Mouse (Mus musculus) limb, embryonic 14.5 days (tissue): ENCODE data around the gene Tcf7. TPM values are rescaled to one million over a fixed set of nuclear protein-coding genes. Genes with fewer than 3 reads are reported as not detected.

ENCODE experiments used
- ATAC-seq: fragments of 200-750 bp; cut with Nextera tagmentation; 2 replicates; pipeline ENCODE4 v1.8.0; 2017; ENCODE audit warnings: low read depth, moderate number of reproducible peaks, moderate TSS enrichment; ENCODE audit not compliant: low FRiP score
- DNase-seq: peaks from one replicate; pipeline ENCODE4 v3.0.0-alpha.2; 2015; ENCODE audit warnings: low spot score
- H3K27ac ChIP-seq: fragments of 300-500 bp; sonication (generic); replicated peaks from 2 replicates; pipeline ENCODE4 v1.5.1; 2014; ENCODE audit warnings: low read depth, mild to moderate bottlenecking, low read length, moderate library complexity, mixed read lengths
- H3K27me3 ChIP-seq: fragments of 300-500 bp; sonication (generic); 2 replicates; pipeline ENCODE4 v1.6.1; 2014; ENCODE audit warnings: low read length, mixed read lengths; ENCODE audit not compliant: control insufficient read depth, insufficient read depth
- H3K36me3 ChIP-seq: fragments of 300-500 bp; sonication (generic); 2 replicates; pipeline ENCODE4 v1.6.1; 2014; ENCODE audit warnings: mild to moderate bottlenecking, low read length, moderate library complexity, mixed read lengths; ENCODE audit not compliant: control insufficient read depth, insufficient read depth
- H3K4me1 ChIP-seq: fragments of 300-500 bp; sonication (generic); 2 replicates; pipeline ENCODE4 v1.6.1; 2014; ENCODE audit warnings: antibody characterized with exemption, low read length, mixed read lengths; ENCODE audit not compliant: control insufficient read depth, insufficient read depth
- H3K4me2 ChIP-seq: fragments of 300-500 bp; sonication (generic); replicated peaks from 2 replicates; pipeline ENCODE4 v1.6.1; 2014; ENCODE audit warnings: low read depth, mild to moderate bottlenecking, low read length, moderate library complexity; ENCODE audit not compliant: severe bottlenecking
- H3K4me3 ChIP-seq: fragments of 300-500 bp; sonication (generic); replicated peaks from 2 replicates; pipeline ENCODE4 v1.5.1; 2014; ENCODE audit warnings: low read length
- H3K9ac ChIP-seq: fragments of 300-500 bp; sonication (generic); 2 replicates; pipeline ENCODE4 v1.6.1; 2014; ENCODE audit warnings: mild to moderate bottlenecking, low read depth, low read length, moderate library complexity; ENCODE audit not compliant: severe bottlenecking
- H3K9me3 ChIP-seq: fragments of 300-500 bp; sonication (generic); 2 replicates; pipeline ENCODE4 v1.6.1; 2016; ENCODE audit warnings: low read length; ENCODE audit not compliant: control insufficient read depth
- POLR2A ChIP-seq: fragments of 200-500 bp; IDR thresholded peaks from 2 replicates; pipeline ENCODE4 v1.8.0; 2012; ENCODE audit warnings: inconsistent platforms, mild to moderate bottlenecking, moderate library complexity, borderline replicate concordance; ENCODE audit not compliant: insufficient read depth, insufficient read length; ENCODE audit errors: extremely low read depth
- WGBS: fragments of 180-500 bp; shearing (Covaris S2); extraction: QIAGEN DNeasy Blood & Tissue Kit; methylation state at CpG from one replicate; pipeline ENCODE4 v1.1.7; 2014; 5-methylcytosine and 5-hydroxymethylcytosine counted together
- polyA plus RNA-seq, 2 experiments: library from polyadenylated mRNA; depleted of rRNA in 1 of 2; stranded (reverse) in 1 of 2; unstranded in 1 of 2; fragments of >200 nt; fragmentation: Nextera tagmentation in 1 of 2; extraction: Ambion mirVana in 1 of 2; gene quantifications; 2 replicates each; pipeline versions ENCODE4 v1.2.1 to v1.2.3; 2012 to 2014

Gene Tcf7
- polyA plus RNA-seq, 2 experiments, result 13.2 to 14.0 TPM

DNA sequence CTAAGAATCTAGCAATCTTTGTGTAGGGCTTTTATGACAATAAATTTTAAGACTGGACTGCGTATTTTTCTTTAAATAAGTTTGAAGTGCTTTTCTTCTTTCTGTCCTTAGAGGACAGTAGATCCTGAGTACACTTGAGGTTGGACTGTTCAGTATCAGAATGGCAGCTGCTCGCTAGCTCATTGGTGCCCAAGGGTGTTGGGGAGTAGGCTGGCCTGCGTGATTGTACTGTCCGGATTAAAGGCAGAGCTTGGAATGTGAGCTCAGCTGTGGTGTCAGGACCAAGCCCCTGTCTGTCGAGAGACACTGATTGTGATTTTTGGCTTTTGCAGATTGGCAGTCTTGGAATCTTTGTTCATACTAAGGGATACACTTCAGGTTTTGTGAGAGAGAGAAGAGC, 31.0 kb downstream of the Tcf7 start:
- H3K4me3 ChIP-seq, result no peak overlapping the region
- H3K9me3 ChIP-seq, result no peaks in the 10 kb centered on the region
- no peak overlapping the region for H3K9ac ChIP-seq
- no peak for TF ChIP-seq POLR2A
- peaks cover 37% of the 10 kb centered on the region for H3K36me3 ChIP-seq
- H3K27me3 ChIP-seq, result no peaks in the 10 kb centered on the region
- H3K27ac ChIP-seq, result no peak overlapping the region
- H3K4me1 ChIP-seq, result no peaks in the 10 kb centered on the region
- DNase-seq (no peak), ATAC-seq (0 out of 2 replicates have a peak, but pooled peaks have one; percentile 21)
- WGBS, result 80% methylated on average over 5 of the region's 5 CpGs
- H3K4me2 ChIP-seq, result no peak overlapping the region

DNA sequence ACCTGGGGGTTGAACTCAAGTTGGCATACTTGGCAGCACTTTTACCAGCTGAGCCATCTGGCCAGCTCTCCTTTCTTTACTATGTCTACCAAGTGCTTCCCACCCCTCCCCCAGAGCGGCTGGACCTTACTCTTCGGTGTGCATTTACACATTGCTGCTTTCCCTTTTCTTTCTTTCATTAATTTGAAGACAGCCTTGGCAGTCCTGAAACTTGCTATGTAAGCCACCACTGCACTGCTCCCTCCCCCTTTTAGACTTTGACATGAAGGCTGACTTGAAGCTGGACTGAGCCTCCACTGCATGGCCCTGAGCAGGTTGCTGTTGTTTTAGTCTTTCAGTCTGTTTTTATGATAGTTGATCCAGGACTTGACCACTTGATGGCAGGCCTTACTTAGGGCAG, 33.4 kb downstream of the Tcf7 start:
- DNase-seq, result no peak
- Histone ChIP-seq H3K9ac (no peak overlapping the region), H3K9me3 (no peaks in the 10 kb centered on the region), H3K4me1 (no peaks in the 10 kb centered on the region), H3K4me2 (no peak overlapping the region), H3K4me3 (no peak overlapping the region), H3K36me3 (peaks cover 55% of the 10 kb centered on the region), H3K27me3 (no peaks in the 10 kb centered on the region), H3K27ac (no peak overlapping the region)
- no peak for TF ChIP-seq POLR2A
- no peak for ATAC-seq
- WGBS, result 93% methylated on average over 2 of the region's 2 CpGs

DNA sequence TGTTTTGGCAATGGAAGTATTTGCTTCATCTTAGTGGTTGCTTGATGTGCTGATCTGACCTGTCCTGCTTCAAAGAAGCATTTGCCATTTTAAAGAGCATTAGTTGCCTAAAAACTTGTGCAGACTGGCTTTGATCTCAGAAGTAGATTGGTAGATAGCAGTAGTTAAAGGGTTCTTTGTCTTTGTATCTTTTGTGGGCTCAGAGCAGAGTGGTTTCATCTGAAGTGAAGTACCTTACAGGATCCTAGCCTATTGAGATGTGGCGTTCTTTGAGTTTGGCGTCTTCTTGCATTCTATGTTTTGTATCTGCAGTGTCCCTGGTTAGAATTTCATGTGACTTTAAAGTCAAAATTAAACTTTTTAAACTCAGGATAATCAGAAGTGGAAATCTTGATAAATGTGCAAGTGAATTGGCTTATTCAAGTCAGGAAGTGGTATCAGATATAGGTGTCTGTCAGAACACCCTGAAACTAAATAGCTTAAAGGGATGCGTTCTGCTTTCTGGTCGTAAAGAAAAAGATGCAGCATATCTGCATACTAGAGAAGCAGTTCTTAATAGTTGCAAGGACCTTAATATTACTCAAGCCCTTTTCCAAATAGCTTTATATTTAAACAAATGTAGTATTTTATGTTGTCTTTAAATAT, 41.8 kb downstream of the Tcf7 start:
- Histone ChIP-seq H3K4me1 (no peaks in the 10 kb centered on the region), H3K36me3 (peaks cover 63% of the 10 kb centered on the region), H3K9ac (no peak overlapping the region), H3K27ac (no peak overlapping the region), H3K27me3 (no peaks in the 10 kb centered on the region), H3K4me2 (no peak overlapping the region), H3K4me3 (no peak overlapping the region), H3K9me3 (no peaks in the 10 kb centered on the region)
- WGBS, result 93% methylated on average over 4 of the region's 4 CpGs
- no peak for TF ChIP-seq POLR2A
- DNase-seq, result no peak
- no peak for ATAC-seq

DNA sequence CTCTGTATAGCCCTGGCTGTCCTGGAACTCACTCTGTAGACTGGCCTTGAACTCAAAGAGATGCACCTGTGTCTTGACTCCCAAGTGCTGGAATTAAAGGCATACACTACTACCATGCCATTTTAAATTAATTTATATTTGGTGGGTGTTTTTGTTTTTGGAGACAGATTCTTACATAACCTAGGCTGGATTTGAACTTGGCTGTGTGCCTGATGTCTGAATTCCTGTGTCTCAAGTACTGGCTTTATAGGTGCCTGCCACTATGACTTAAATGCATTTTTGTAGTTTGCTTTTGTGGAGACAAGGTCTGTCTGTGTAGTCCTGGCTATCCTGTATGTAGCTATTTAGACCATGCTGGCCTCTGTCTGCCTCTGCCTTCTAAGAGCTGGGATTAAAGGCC, 48.3 kb downstream of the Tcf7 start:
- no peak for ATAC-seq
- peaks cover 16% of the 10 kb centered on the region; the same call in 1 of the 2 replicates for H3K4me1 ChIP-seq
- peaks cover 22% of the 10 kb centered on the region for H3K36me3 ChIP-seq
- no peak for TF ChIP-seq POLR2A
- no peak for DNase-seq
- no peak overlapping the region for H3K4me2 ChIP-seq
- no peak overlapping the region for H3K27ac ChIP-seq
- H3K9me3 ChIP-seq, result no peaks in the 10 kb centered on the region
- H3K27me3 ChIP-seq, result no peaks in the 10 kb centered on the region
- H3K4me3 ChIP-seq, result no peak overlapping the region
- no peak overlapping the region for H3K9ac ChIP-seq

DNA sequence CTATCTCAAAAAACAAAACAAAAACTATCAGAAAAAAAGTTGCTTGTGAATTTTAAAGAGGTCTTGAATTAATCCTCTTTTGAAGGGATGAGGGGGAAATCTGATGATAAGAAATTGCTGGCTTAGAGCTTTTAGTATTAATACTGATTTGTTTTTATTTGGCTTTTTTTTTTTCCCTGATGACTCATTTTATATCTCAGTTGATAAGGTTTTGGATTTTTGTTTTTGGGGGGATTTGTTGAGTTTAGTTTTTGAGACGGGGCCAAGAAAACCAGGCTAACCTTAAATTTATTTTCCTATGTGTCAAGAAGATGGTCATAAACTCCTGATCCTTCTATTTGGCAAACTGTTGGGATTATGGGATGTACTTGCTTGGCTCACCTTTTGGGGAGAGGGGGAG, 48.9 kb downstream of the Tcf7 start:
- Histone ChIP-seq H3K9me3 (no peaks in the 10 kb centered on the region), H3K27me3 (no peaks in the 10 kb centered on the region), H3K4me2 (peak overlapping the region; percentile 65), H3K36me3 (peaks cover 18% of the 10 kb centered on the region), H3K27ac (no peak overlapping the region), H3K9ac (peak overlapping the region; percentile 38; the same call in 1 of the 2 replicates), H3K4me1 (peaks cover 16% of the 10 kb centered on the region; the same call in 1 of the 2 replicates), H3K4me3 (peak overlapping the region; percentile 100; the same call in 1 of the 2 replicates)
- DNase-seq (no peak), ATAC-seq (no peak)
- 89% methylated on average over 1 of the region's 1 CpGs for WGBS
- TF ChIP-seq POLR2A, result no peak
